Mouse (Mus musculus) intestine, postnatal 0 days (tissue): ENCODE measurements around the gene Ccsap. TPM values are rescaled to one million over a fixed set of nuclear protein-coding genes. Genes with fewer than 3 reads are reported as not detected.
A peak's percentile ranks its signal among the peaks of the same experiment; 100 is the strongest.
"Not testable (repeated sequence)": the region's sequence is repeated elsewhere in the genome, so short reads cannot be mapped to it uniquely, and the experiment has no call there.

Experiments
- ATAC-seq: fragments of 200-750 bp; cut with Nextera tagmentation; 2 replicates; pipeline ENCODE4 v1.8.0; 2017; ENCODE audit warnings: mild to moderate bottlenecking, moderate TSS enrichment, moderate library complexity
- H3K27ac ChIP-seq: fragments of 300-500 bp; sonication (generic); 2 replicates; pipeline ENCODE4 v1.5.1; 2014; ENCODE audit warnings: mild to moderate bottlenecking, low read depth, low read length, moderate library complexity
- H3K27me3 ChIP-seq: fragments of 300-500 bp; sonication (generic); replicated peaks from 2 replicates; pipeline ENCODE4 v1.6.1; 2014; ENCODE audit warnings: low read length, mixed read lengths; ENCODE audit not compliant: control insufficient read depth, insufficient read depth
- H3K36me3 ChIP-seq: fragments of 300-500 bp; sonication (generic); 2 replicates; pipeline ENCODE4 v1.6.1; 2014; ENCODE audit warnings: mild to moderate bottlenecking, moderate library complexity; ENCODE audit not compliant: control insufficient read depth, insufficient read depth
- H3K4me1 ChIP-seq: fragments of 300-500 bp; sonication (generic); replicated peaks from 2 replicates; pipeline ENCODE4 v1.6.1; 2014; ENCODE audit warnings: antibody characterized with exemption, low read length, mixed read lengths; ENCODE audit not compliant: control insufficient read depth, insufficient read depth
- H3K4me2 ChIP-seq: fragments of 300-500 bp; sonication (generic); replicated peaks from 2 replicates; pipeline ENCODE4 v1.6.1; 2014; ENCODE audit warnings: low read depth, mild to moderate bottlenecking, moderate library complexity
- H3K4me3 ChIP-seq: fragments of 300-500 bp; sonication (generic); 2 replicates; pipeline ENCODE4 v1.5.1; 2014; ENCODE audit warnings: low read depth, low read length
- H3K9ac ChIP-seq: fragments of 300-500 bp; sonication (generic); 2 replicates; pipeline ENCODE4 v1.6.1; 2014; ENCODE audit warnings: mild to moderate bottlenecking, low read depth, low read length
- H3K9me3 ChIP-seq: fragments of 300-500 bp; sonication (generic); 2 replicates; pipeline ENCODE4 v1.6.1; 2016; ENCODE audit warnings: mixed run types; ENCODE audit not compliant: control insufficient read depth
- CTCF ChIP-seq: sonication (generic); IDR thresholded peaks from 2 replicates; pipeline ENCODE4 v1.5.1; 2016; ENCODE audit warnings: low read depth, mild to moderate bottlenecking, control low read depth, antibody characterized with exemption, moderate library complexity
- WGBS: fragments of 180-500 bp; shearing (Covaris S2); extraction: QIAGEN DNeasy Blood & Tissue Kit; methylation state at CpG from one replicate; pipeline ENCODE4 v1.1.7; 2014; 5-methylcytosine and 5-hydroxymethylcytosine counted together
- polyA plus RNA-seq: library from polyadenylated mRNA; unstranded; fragments of >200 nt; fragmentation: Nextera tagmentation; extraction: Ambion mirVana; gene quantifications from 2 replicates; pipeline ENCODE4 v1.2.1, GENCODE M21; 2015

Gene Ccsap
- polyA plus RNA-seq, 1 experiment from 2014 or later = 1.8 TPM

DNA sequence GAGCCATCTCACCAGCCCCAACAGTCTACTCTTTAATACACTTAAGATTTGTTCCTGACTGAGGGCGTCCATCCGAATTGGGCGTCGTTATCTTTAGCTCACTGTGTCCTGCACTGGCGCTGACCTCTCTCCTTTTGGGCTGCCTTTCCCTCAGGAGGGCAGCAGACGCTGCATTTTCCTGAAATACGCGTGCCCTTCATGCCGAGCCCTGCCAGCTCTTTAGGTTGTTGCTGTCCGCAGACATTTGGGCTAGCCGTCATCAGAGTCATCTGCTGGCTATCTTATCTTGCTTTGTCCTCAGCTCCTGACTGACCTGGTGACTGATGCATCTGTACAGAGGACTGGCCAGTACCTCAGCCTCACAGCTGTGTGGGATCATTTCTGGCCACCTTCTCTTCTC is 44.7 kb downstream of the Ccsap start:
- no peak for TF ChIP-seq CTCF
- no peak overlapping the region; the same call in 1 of the 2 replicates for H3K27ac ChIP-seq
- H3K4me3 ChIP-seq = no peak overlapping the region
- 83% methylated on average over 11 of the region's 11 CpGs for WGBS
- H3K27me3 ChIP-seq = no peaks in the 10 kb centered on the region
- no peak overlapping the region for H3K9ac ChIP-seq
- 0 out of 2 replicates have a peak, but pooled peaks cover 9% of the 10 kb centered on the region for H3K4me1 ChIP-seq
- ATAC-seq = no peak
- no peaks in the 10 kb centered on the region for H3K9me3 ChIP-seq
- H3K4me2 ChIP-seq = no peak overlapping the region
- H3K36me3 ChIP-seq = peaks cover 10% of the 10 kb centered on the region

DNA sequence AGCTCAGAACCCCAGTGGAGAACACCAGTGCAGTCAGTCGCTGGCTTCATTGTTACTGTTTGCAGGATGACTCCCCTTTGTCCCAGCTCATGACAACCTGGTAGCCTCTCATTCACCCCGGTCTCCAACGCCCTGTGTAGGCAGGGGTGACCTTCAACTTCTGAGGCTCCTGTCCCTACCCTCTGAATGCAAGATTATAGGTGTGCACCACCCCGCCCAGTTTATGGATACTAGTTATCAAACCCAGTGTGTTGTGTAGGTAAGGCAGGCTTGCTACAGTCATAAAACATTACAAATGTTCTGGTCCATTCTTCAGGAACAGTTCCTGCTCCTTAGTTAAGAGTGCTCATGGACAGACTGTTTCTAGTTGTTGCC is 46.1 kb downstream of the Ccsap start:
- peak overlapping the region; percentile 37; the same call in 1 of the 2 replicates for H3K4me2 ChIP-seq
- WGBS = 49% methylated on average over 4 of the region's 4 CpGs
- H3K27me3 ChIP-seq = no peaks in the 10 kb centered on the region
- 0 out of 2 replicates have a peak overlapping the region, but pooled peaks have one; percentile 19 for H3K9ac ChIP-seq
- H3K4me3 ChIP-seq = no peak overlapping the region
- H3K9me3 ChIP-seq = no peaks in the 10 kb centered on the region
- peak overlapping the region; percentile 95 for H3K27ac ChIP-seq
- ATAC-seq = peak; percentile 82
- TF ChIP-seq CTCF = no peak
- H3K36me3 ChIP-seq = peaks cover 13% of the 10 kb centered on the region
- H3K4me1 ChIP-seq = 0 out of 2 replicates have a peak, but pooled peaks cover 5% of the 10 kb centered on the region

DNA sequence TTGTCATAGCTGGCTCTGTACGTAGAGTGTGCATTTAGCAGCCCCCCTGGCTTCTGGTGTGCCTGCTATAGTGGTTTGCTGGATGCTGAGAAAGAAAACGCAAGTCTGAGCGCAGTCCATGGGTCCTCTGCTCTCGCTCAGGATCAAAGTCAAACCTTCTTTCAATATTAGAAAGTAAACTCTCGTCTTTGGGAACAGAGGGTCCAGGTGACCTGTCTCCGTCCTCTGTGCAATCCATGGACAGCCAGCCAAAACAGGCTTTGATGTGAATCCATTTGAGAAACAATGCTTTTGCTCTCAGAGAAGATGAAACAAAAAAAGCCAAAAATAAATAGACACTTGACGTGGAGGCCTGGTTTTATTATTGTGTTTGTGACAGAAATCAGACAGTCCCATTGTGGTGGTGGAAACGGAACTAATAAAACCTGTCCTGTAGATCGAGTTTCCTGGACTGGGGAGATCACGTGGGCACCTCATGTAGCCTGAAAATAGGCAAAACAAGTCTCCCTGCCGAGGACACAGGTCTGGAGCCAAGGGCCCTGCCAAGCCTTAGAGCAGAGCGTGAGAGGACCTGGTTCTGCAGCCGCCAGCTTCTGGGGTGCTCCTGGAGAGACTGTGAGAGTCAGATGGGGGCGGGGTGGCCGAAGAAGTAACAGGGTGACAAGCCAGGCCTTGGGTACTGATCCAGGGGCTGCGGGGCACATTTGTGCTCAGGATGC is 46.7 kb downstream of the Ccsap start:
- peak; percentile 59 for ATAC-seq
- 0 out of 2 replicates have a peak overlapping the region, but pooled peaks have one; percentile 19 for H3K9ac ChIP-seq
- 47% methylated on average over 16 of the region's 16 CpGs for WGBS

DNA sequence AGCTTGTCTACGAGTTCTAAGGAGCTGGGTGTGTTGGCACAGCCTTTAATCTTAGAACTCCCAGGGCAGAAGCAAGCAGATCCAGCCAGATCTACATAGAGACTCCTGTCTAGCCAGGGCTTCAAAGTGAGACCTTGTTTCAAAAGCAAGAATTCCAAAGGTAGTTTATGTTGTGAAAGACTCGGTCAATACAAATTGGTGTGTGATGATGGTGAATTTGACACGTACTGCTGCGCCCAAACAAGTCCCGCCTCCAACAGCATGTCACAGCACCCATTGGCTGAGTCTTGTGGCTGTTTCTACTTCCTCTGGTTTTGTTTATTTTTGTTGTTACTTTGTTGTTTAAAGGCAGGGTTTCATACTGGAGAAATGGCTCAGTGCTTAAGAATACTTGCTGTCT is 47.8 kb downstream of the Ccsap start:
- no peak for ATAC-seq
- 0 out of 2 replicates have a peak overlapping the region, but pooled peaks have one; percentile 28 for H3K27ac ChIP-seq

More for the DNA sequence above, 46.7 kb downstream of the Ccsap start:
- Histone ChIP-seq H3K4me1 (0 out of 2 replicates have a peak, but pooled peaks cover 3% of the 10 kb centered on the region), H3K4me2 (peak overlapping the region; percentile 37; the same call in 1 of the 2 replicates), H3K27me3 (no peaks in the 10 kb centered on the region), H3K27ac (peak overlapping the region; percentile 95), H3K9me3 (no peaks in the 10 kb centered on the region), H3K36me3 (peaks cover 13% of the 10 kb centered on the region), H3K4me3 (no peak overlapping the region)
- no peak for TF ChIP-seq CTCF

DNA sequence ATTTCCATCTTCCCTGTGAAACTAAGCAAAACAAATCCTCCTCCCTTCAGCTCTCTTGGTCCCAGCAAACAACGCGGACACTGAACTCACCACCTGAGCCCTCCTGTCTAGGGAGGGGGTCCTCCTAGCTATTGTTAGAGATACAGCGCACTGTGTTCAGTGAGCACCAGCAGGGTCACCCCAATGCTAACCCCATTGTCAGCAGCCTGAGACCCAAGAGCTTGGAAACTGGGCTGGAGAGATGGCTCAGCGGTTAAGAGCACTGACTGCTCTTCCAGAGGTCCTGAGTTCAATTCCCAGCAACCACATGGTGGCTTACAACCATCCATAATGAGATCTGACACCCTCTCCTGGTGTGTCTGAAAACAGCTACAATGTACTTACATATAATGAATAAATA is 50.7 kb downstream of the Ccsap start:
- H3K27me3 ChIP-seq, H3K4me2 ChIP-seq, H3K9me3 ChIP-seq, H3K27ac ChIP-seq, ATAC-seq, H3K9ac ChIP-seq, H3K4me3 ChIP-seq, H3K36me3 ChIP-seq: not testable (repeated sequence)
- 93% methylated on average over 4 of the region's 4 CpGs for WGBS
- H3K4me1 ChIP-seq = peaks cover 11% of the 10 kb centered on the region

More for the DNA sequence above, 47.8 kb downstream of the Ccsap start:
- H3K9me3 ChIP-seq = no peaks in the 10 kb centered on the region
- no peak overlapping the region for H3K4me2 ChIP-seq
- H3K4me3 ChIP-seq = no peak overlapping the region
- H3K4me1 ChIP-seq = peaks cover 7% of the 10 kb centered on the region
- H3K9ac ChIP-seq = no peak overlapping the region
- no peak for TF ChIP-seq CTCF
- H3K36me3 ChIP-seq = peaks cover 13% of the 10 kb centered on the region
- H3K27me3 ChIP-seq = no peaks in the 10 kb centered on the region
- WGBS = 79% methylated on average over 5 of the region's 5 CpGs

DNA sequence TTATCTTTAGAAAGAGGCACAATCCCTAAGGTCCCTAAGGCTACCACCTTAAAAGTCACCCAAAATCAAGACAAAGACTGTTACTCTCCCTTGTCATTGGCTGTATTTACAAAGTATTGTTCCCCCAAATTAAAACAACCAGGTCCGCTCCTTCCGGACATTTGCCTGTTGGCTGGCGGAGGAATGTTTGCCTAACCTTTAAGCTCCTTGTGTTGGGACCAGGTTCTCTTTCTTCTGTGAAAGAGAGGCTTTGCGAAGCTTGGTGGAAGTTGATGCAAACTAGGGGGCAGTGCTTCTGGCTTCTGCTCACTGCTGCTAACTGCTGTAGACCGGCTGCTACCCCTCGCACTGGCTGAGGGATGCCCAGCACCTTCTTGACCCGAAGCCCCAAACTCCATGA is 51.3 kb downstream of the Ccsap start:
- Histone ChIP-seq H3K9ac (no peak overlapping the region), H3K36me3 (peaks cover 4% of the 10 kb centered on the region; the same call in 1 of the 2 replicates), H3K4me2 (no peak overlapping the region), H3K9me3 (no peaks in the 10 kb centered on the region), H3K27ac (no peak overlapping the region; the same call in none of the 2 replicates), H3K4me1 (peaks cover 11% of the 10 kb centered on the region), H3K27me3 (no peaks in the 10 kb centered on the region), H3K4me3 (no peak overlapping the region)
- no peak for ATAC-seq
- 79% methylated on average over 7 of the region's 7 CpGs for WGBS
- TF ChIP-seq CTCF = no peak
